Mouse (Mus musculus) liver, embryonic 14.5 days (tissue): ENCODE data around the gene Ndufs4. TPM values are rescaled to one million over a fixed set of nuclear protein-coding genes. Genes with fewer than 3 reads are reported as not detected.
A peak's percentile ranks its signal among the peaks of the same experiment; 100 is the strongest.

Source experiments
- ATAC-seq: fragments of 200-750 bp; cut with Nextera tagmentation; 2 replicates; pipeline ENCODE4 v1.8.0; 2017; ENCODE audit warnings: moderate number of reproducible peaks, mild to moderate bottlenecking, moderate library complexity; ENCODE audit not compliant: insufficient read depth
- DNase-seq, 3 experiments: peaks; one replicate each; pipeline ENCODE4 v3.0.0-alpha.2; 2012 to 2013; ENCODE audit warnings: low read depth in 3 of 3, low spot score in 3 of 3
- H3K27ac ChIP-seq: fragments of 300-500 bp; sonication (generic); 2 replicates; pipeline ENCODE4 v1.5.1; 2014; ENCODE audit warnings: moderate library complexity, mild to moderate bottlenecking, control low read depth, inconsistent platforms
- H3K27me3 ChIP-seq: fragments of 300-500 bp; sonication (generic); 2 replicates; pipeline ENCODE4 v1.6.1; 2014; ENCODE audit warnings: mild to moderate bottlenecking, low read length, moderate library complexity; ENCODE audit not compliant: control insufficient read depth, insufficient read depth
- H3K36me3 ChIP-seq: fragments of 300-500 bp; sonication (generic); replicated peaks from 2 replicates; pipeline ENCODE4 v1.6.1; 2014; ENCODE audit warnings: low read depth; ENCODE audit not compliant: control insufficient read depth, insufficient read depth
- H3K4me1 ChIP-seq, 2 experiments: fragments of 200-500 bp in 1 of 2; fragments of 300-500 bp in 1 of 2; sonication (generic) in 1 of 2; replicated peaks; 2 replicates each; pipeline ENCODE4 v1.6.1; 2012 to 2014; ENCODE audit warnings: antibody characterized with exemption in 1 of 2, inconsistent platforms in 1 of 2, low read length in 1 of 2; ENCODE audit not compliant: control insufficient read depth in 2 of 2, insufficient read depth in 2 of 2
- H3K4me2 ChIP-seq: fragments of 300-500 bp; sonication (generic); 2 replicates; pipeline ENCODE4 v1.6.1; 2014; ENCODE audit warnings: low read depth, mild to moderate bottlenecking, control low read depth, moderate library complexity
- H3K4me3 ChIP-seq, 2 experiments: fragments of 200-500 bp in 1 of 2; fragments of 300-500 bp in 1 of 2; sonication (generic) in 1 of 2; 2 replicates each; pipeline ENCODE4 v1.5.1; 2012 to 2014; ENCODE audit warnings: low read depth in 2 of 2, low read length in 2 of 2, mild to moderate bottlenecking in 2 of 2, control low read depth in 1 of 2, inconsistent platforms in 1 of 2, moderate library complexity in 1 of 2; ENCODE audit not compliant: insufficient read depth in 1 of 2
- H3K9ac ChIP-seq: fragments of 300-500 bp; sonication (generic); replicated peaks from 2 replicates; pipeline ENCODE4 v1.6.1; 2014; ENCODE audit warnings: mild to moderate bottlenecking, control low read depth, moderate library complexity
- H3K9me3 ChIP-seq: fragments of 300-500 bp; sonication (generic); 2 replicates; pipeline ENCODE4 v1.6.1; 2016; ENCODE audit warnings: low read length, mixed read lengths; ENCODE audit not compliant: control insufficient read depth
- CTCF ChIP-seq: IDR thresholded peaks from 2 replicates; pipeline ENCODE4 v1.5.1; 2016; ENCODE audit warnings: antibody characterized with exemption, low read depth, control low read depth
- EP300 ChIP-seq: IDR thresholded peaks from 2 replicates; pipeline ENCODE4 v1.6.1; 2016; ENCODE audit warnings: antibody characterized with exemption, low read depth
- WGBS: fragments of 180-500 bp; shearing (Covaris S2); extraction: QIAGEN DNeasy Blood & Tissue Kit; methylation state at CpG from one replicate; pipeline ENCODE4 v1.1.7; 2014; ENCODE audit not compliant: insufficient replicate concordance; 5-methylcytosine and 5-hydroxymethylcytosine counted together
- polyA plus RNA-seq, 2 experiments: library from polyadenylated mRNA; depleted of rRNA in 1 of 2; stranded (reverse) in 1 of 2; unstranded in 1 of 2; fragments of >200 nt; fragmentation: Nextera tagmentation in 1 of 2; extraction: Ambion mirVana in 1 of 2; gene quantifications; 2 replicates each; pipeline versions ENCODE4 v1.2.1 to v1.2.3; 2012 to 2014

Ndufs4 gene
- polyA plus RNA-seq, 2 experiments: 31.4 to 151 TPM

GRCm38 (mm10) chr13:114387074-114387487 lies 977 bp downstream of the Ndufs4 start:
- peaks cover 0 to 6% of the 10 kb centered on the region in 2 experiments; a peak in 3 of 4 replicates for H3K4me1 ChIP-seq
- peak overlapping the region; percentile 83 for H3K4me2 ChIP-seq
- H3K27me3 ChIP-seq: no peaks in the 10 kb centered on the region
- H3K36me3 ChIP-seq: no peaks in the 10 kb centered on the region
- WGBS: under 1% methylated on average over 10 of the region's 10 CpGs
- H3K9ac ChIP-seq: peak overlapping the region; percentile 66
- no peak overlapping the region for H3K27ac ChIP-seq
- no peak for DNase-seq
- H3K9me3 ChIP-seq: no peaks in the 10 kb centered on the region
- peak overlapping the region; percentile 86 for H3K4me3 ChIP-seq
- TF ChIP-seq CTCF (no peak), EP300 (no peak)
- ATAC-seq: peak; percentile 44; the same call in 1 of the 2 replicates

- DNase-seq: no peak
- Histone ChIP-seq H3K9me3 (no peaks in the 10 kb centered on the region), H3K4me1 (no peaks in the 10 kb centered on the region), H3K9ac (no peak overlapping the region), H3K4me3 (no peak overlapping the region), H3K27me3 (no peaks in the 10 kb centered on the region), H3K27ac (no peak overlapping the region), H3K36me3 (no peaks in the 10 kb centered on the region), H3K4me2 (no peak overlapping the region)
- 68% methylated on average over 4 of the region's 4 CpGs for WGBS
- TF ChIP-seq CTCF (no peak), EP300 (no peak)
- ATAC-seq: no peak
These were observed 11.5 kb downstream of the Ndufs4 start for GRCm38 (mm10) chr13:114376511-114376910.

DNA sequence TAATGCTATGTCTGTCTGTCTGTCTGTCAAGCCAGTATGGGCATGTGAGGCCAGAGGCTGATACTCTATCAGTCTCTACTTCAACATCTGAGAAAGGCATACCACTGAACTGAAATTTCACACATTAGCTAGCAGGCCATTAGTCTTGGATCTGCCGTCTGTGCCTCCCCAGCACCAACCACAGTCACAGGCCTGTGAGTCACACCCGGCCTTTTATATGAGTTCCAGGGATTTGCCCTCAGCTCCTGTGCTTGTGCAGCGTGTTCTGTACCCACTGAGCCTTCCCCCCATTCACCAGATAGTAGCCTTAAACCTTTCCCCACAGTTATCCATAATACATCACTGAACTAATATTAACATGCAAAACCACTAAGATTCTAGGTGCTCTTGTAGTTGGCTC lies 26.0 kb downstream of the Ndufs4 start:
- TF ChIP-seq EP300: no peak
- no peak for TF ChIP-seq CTCF
- Histone ChIP-seq H3K9me3 (no peaks in the 10 kb centered on the region), H3K9ac (no peak overlapping the region), H3K27me3 (no peaks in the 10 kb centered on the region), H3K36me3 (no peaks in the 10 kb centered on the region), H3K4me2 (no peak overlapping the region), H3K4me1 (no peaks in the 10 kb centered on the region), H3K27ac (no peak overlapping the region), H3K4me3 (no peak overlapping the region)
- ATAC-seq (no peak), DNase-seq (no peak)
- WGBS: 68% methylated on average over 3 of the region's 3 CpGs

- Histone ChIP-seq H3K27ac (no peak overlapping the region), H3K36me3 (no peaks in the 10 kb centered on the region), H3K27me3 (no peaks in the 10 kb centered on the region), H3K4me1 (no peaks in the 10 kb centered on the region), H3K9ac (no peak overlapping the region), H3K4me3 (no peak overlapping the region), H3K9me3 (no peaks in the 10 kb centered on the region), H3K4me2 (no peak overlapping the region)
- no peak for TF ChIP-seq EP300
- no peak for TF ChIP-seq CTCF
- WGBS: 69% methylated on average over 8 of the region's 8 CpGs
- DNase-seq (no peak), ATAC-seq (no peak)
These were observed 36.6 kb downstream of the Ndufs4 start for GRCm38 (mm10) chr13:114351321-114351946.

DNA sequence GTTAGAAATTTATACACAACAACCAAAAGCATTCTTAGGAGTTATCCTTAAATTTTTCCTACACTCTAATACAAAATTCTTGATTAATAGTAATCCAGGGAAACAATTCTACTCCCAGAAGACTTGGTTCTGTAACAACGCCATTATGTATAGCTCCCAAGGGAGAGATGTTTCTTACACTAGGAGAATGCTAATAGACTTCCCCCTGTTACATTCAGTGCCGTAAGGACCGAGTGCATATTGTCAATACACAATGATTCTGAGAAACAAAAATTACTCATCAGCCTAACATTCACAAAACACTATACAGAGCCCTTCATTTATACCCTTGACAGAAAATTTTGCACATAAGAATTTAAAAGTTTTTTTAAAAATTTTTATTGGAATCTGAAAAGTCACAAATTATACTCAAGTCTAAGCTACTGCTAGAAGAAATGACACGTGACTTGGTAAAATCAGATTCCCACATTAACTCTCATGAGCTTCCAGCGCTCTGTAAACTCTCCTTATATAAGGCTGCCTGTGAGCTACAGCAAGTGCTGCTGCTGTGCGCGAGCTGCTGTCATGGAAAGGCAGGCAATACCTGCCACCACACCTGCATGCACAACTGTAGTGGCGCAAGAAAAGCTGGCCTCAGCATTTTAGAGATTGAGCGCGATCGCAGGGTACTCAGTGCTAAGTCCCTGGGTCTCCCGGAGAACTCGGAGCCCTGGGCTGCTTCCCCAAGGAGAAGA lies 42.9 kb downstream of the Ndufs4 start:
- ATAC-seq: no peak
- H3K27me3 ChIP-seq: no peaks in the 10 kb centered on the region
- no peaks in the 10 kb centered on the region for H3K9me3 ChIP-seq
- 83% methylated on average over 13 of the region's 13 CpGs for WGBS
- TF ChIP-seq CTCF: no peak
- no peak for TF ChIP-seq EP300
- no peak overlapping the region for H3K9ac ChIP-seq
- H3K36me3 ChIP-seq: no peaks in the 10 kb centered on the region
- no peak overlapping the region for H3K4me2 ChIP-seq
- no peak overlapping the region for H3K4me3 ChIP-seq
- peaks cover 6 to 7% of the 10 kb centered on the region in 2 experiments; a peak in 2 of 4 replicates for H3K4me1 ChIP-seq
- DNase-seq: no peak
- no peak overlapping the region for H3K27ac ChIP-seq
